Mouse (Mus musculus) liver, postnatal 0 days (tissue): Measurements from ENCODE around the gene Rasgrp1. TPM values are rescaled to one million over a fixed set of nuclear protein-coding genes. Genes with fewer than 3 reads are reported as not detected.

ENCODE experiments used
- ATAC-seq: fragments of 200-750 bp; cut with Nextera tagmentation; 2 replicates; pipeline ENCODE4 v1.8.0; 2017; ENCODE audit warnings: mild to moderate bottlenecking, moderate library complexity
- DNase-seq: peaks from one replicate; pipeline ENCODE4 v3.0.0-alpha.2; 2016
- H3K27ac ChIP-seq: fragments of 300-500 bp; sonication (generic); 2 replicates; pipeline ENCODE4 v1.5.1; 2014; ENCODE audit warnings: antibody characterized with exemption, moderate library complexity, mild to moderate bottlenecking, low read depth
- H3K27me3 ChIP-seq: fragments of 300-500 bp; sonication (generic); 2 replicates; pipeline ENCODE4 v1.6.1; 2014; ENCODE audit warnings: low read length, control low read depth, mixed read lengths; ENCODE audit not compliant: insufficient read depth
- H3K36me3 ChIP-seq: fragments of 300-500 bp; sonication (generic); replicated peaks from 2 replicates; pipeline ENCODE4 v1.6.1; 2014; ENCODE audit warnings: mild to moderate bottlenecking, control low read depth, low read length, moderate library complexity, mixed read lengths; ENCODE audit not compliant: insufficient read depth
- H3K4me1 ChIP-seq: fragments of 300-500 bp; sonication (generic); 2 replicates; pipeline ENCODE4 v1.6.1; 2014; ENCODE audit warnings: antibody characterized with exemption, mild to moderate bottlenecking, control low read depth; ENCODE audit not compliant: insufficient read depth
- H3K4me2 ChIP-seq: fragments of 300-500 bp; sonication (generic); 2 replicates; pipeline ENCODE4 v1.6.1; 2014; ENCODE audit warnings: low read depth, mild to moderate bottlenecking, low read length, moderate library complexity, mixed read lengths
- H3K4me3 ChIP-seq: fragments of 300-500 bp; sonication (generic); 2 replicates; pipeline ENCODE4 v1.5.1; 2014; ENCODE audit warnings: low read depth, low read length
- H3K9ac ChIP-seq: fragments of 300-500 bp; sonication (generic); replicated peaks from 2 replicates; pipeline ENCODE4 v1.6.1; 2014; ENCODE audit warnings: mild to moderate bottlenecking, moderate library complexity
- H3K9me3 ChIP-seq: fragments of 300-500 bp; sonication (generic); 2 replicates; pipeline ENCODE4 v1.6.1; 2016; ENCODE audit warnings: mild to moderate bottlenecking, control low read depth, low read length, mixed read lengths
- CTCF ChIP-seq: sonication (generic); IDR thresholded peaks from 2 replicates; pipeline ENCODE4 v1.5.1; 2016; ENCODE audit warnings: antibody characterized with exemption, low read depth
- EP300 ChIP-seq: IDR thresholded peaks from 2 replicates; pipeline ENCODE4 v1.6.1; 2016; ENCODE audit warnings: antibody characterized with exemption, low read depth, mild to moderate bottlenecking
- WGBS: fragments of 180-500 bp; shearing (Covaris S2); extraction: QIAGEN DNeasy Blood & Tissue Kit; methylation state at CpG from one replicate; pipeline ENCODE4 v1.1.7; 2014; ENCODE audit not compliant: insufficient replicate concordance; 5-methylcytosine and 5-hydroxymethylcytosine counted together
- polyA plus RNA-seq: library from polyadenylated mRNA; unstranded; fragments of >200 nt; fragmentation: Nextera tagmentation; extraction: Ambion mirVana; gene quantifications from 2 replicates; pipeline ENCODE4 v1.2.1, GENCODE M21; 2015

The Rasgrp1 gene
- polyA plus RNA-seq, 1 experiment from 2014 or later: 1.1 TPM

DNA sequence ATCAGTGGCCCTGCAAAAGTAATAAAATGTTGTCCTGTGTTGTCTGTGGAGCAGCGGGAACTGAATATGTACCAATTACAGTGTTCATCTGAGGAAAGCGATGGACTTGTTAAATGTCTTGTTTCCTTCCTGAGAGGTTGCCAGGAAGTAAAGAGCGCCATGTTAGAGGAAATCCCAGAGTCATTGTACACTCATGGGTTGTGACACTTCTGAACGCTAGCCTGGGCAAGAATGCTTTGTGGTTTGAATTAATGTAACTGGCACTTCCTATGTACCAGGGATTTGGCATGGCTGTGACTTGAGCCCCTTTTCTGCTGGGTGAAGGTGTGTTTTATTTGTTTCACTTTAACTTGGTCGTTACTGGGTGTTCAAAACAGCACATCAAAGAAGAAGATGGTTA lies 80.6 kb downstream of the Rasgrp1 start:
- TF ChIP-seq CTCF (no peak), EP300 (no peak)
- no peak for DNase-seq
- H3K4me3 ChIP-seq: no peak overlapping the region
- H3K9me3 ChIP-seq: no peaks in the 10 kb centered on the region
- 73% methylated on average over 5 of the region's 5 CpGs for WGBS
- no peak for ATAC-seq
- no peak overlapping the region for H3K9ac ChIP-seq
- peaks cover 14% of the 10 kb centered on the region for H3K36me3 ChIP-seq
- no peaks in the 10 kb centered on the region for H3K4me1 ChIP-seq
- H3K27me3 ChIP-seq: no peaks in the 10 kb centered on the region
- H3K4me2 ChIP-seq: no peak overlapping the region
- no peak overlapping the region for H3K27ac ChIP-seq

DNA sequence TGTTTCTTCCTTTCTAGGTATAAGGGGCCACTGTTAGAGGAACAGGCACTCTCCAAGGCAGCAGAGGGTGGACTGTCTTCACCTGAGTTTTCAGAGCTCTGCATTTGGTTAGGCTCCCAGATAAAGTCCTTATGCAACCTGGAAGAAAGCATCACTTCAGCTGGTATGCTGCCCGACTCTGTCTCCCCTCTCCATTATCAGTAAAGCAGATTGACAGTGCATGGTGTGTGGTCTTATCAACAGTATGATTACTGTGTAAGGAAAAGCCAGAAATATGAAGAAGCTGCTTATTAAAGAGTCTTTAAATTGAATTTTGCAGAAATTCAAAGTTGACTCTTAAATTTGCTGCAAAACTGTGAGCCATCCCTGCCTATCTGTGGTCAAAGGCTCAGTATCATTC lies 85.2 kb downstream of the Rasgrp1 start:
- ATAC-seq: no peak

DNA sequence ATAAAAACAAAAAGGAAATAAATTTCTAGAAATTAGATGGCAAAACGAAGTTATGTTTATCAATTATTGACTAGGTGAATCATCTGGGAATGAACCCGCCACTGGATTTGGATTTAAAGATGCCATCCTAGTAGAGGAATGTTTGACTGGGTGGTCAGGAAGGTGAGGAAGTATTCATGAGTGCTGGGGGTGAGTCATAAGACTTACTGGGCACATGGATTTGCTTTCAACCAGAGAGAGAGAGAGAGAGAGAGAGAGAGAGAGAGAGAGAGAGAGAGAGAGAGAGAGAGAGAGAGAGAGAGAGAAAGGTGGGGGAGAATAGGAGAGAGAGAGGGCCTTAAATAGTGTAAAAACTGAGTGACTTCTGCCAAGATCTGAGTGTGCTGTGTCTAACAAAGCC lies 87.4 kb downstream of the Rasgrp1 start:
- Histone ChIP-seq H3K4me3 (no peak overlapping the region), H3K9me3 (no peaks in the 10 kb centered on the region), H3K27ac (no peak overlapping the region), H3K4me2 (no peak overlapping the region), H3K27me3 (no peaks in the 10 kb centered on the region), H3K36me3 (0 out of 2 replicates have a peak, but pooled peaks cover 3% of the 10 kb centered on the region), H3K4me1 (peaks cover 4% of the 10 kb centered on the region; the same call in 1 of the 2 replicates), H3K9ac (no peak overlapping the region)
- WGBS: 80% methylated on average over 2 of the region's 2 CpGs
- no peak for DNase-seq
- no peak for ATAC-seq
- no peak for TF ChIP-seq EP300
- TF ChIP-seq CTCF: no peak

More for the DNA sequence above, 85.2 kb downstream of the Rasgrp1 start:
- Histone ChIP-seq H3K4me1 (no peaks in the 10 kb centered on the region), H3K4me2 (no peak overlapping the region), H3K36me3 (0 out of 2 replicates have a peak, but pooled peaks cover 3% of the 10 kb centered on the region), H3K9me3 (no peaks in the 10 kb centered on the region), H3K9ac (no peak overlapping the region), H3K27me3 (no peaks in the 10 kb centered on the region), H3K27ac (no peak overlapping the region), H3K4me3 (no peak overlapping the region)
- TF ChIP-seq CTCF (no peak), EP300 (no peak)
- DNase-seq: no peak
- 58% methylated on average over 1 of the region's 1 CpGs for WGBS

DNA sequence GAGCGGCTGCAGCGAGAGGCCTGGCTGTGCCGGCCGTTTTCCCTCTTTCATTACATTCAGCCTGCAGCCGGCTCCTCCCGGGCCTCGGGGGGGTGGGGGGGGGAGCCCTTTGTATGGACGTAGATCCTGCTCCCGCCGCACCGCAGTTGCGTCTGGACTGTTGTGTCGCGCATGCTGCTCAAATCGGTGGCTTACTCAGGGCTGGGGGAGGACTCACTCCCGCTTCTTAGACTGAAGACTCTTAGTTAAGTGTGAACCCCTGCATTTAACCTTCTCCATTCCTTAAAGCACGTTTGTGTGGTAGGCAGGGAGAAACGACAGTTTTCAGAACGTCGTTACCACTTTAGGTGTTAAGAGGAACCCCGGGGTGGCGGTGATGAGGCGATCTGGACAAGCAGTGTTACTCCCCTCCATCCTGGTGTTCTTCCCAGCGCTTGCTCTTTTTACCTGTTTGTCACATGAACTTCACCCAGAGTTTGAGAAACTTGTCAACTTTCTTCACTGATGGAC lies 92.7 kb downstream of the Rasgrp1 start:
- TF ChIP-seq EP300: no peak
- TF ChIP-seq CTCF: no peak
- Histone ChIP-seq H3K27me3 (no peaks in the 10 kb centered on the region), H3K9ac (peak overlapping the region; percentile 87), H3K36me3 (no peaks in the 10 kb centered on the region), H3K4me1 (peaks cover 8% of the 10 kb centered on the region; the same call in 1 of the 2 replicates), H3K4me3 (peak overlapping the region; percentile 85), H3K27ac (peak overlapping the region; percentile 79), H3K4me2 (peak overlapping the region; percentile 86), H3K9me3 (no peaks in the 10 kb centered on the region)
- peak; percentile 52 for ATAC-seq
- DNase-seq: no peak
- under 1% methylated on average over 24 of the region's 24 CpGs for WGBS

DNA sequence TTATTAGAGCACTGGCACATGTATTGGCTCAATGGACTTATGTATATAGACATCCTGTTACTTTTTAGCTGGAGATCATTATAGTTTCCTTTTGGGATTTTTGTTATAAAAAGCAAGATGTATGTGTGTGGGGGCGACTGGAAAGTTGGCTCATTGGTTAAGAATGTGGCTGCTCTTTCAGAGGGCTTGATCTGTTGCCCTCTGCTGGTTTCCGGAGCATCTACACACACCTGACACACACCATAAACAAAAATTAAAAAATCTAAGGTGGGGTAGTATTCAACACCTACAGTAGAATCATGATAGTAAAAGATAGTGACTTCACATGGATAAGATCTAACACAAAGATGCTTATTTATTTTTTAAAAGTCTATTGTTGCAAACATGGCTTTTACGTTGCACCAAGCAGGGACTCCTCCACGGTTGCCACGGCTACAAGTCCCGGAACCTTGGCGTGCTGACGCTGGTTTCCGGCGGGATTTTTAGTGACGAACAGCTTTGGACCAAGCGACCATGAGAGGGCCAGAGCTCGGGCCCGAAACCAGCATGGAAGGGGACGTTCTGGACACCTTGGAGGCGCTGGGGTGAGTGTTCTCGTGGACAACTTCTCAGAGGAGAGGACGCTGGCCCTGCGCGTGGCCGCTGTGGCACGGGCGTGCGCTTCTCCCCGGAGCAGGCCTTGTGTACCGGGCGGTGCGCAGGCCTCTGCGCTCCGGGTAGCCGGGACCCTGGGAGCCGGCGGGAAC lies 93.4 kb downstream of the Rasgrp1 start, which contains the start of gene Fam98b:
TSS of gene Fam98b (plus strand) at position 485 of the 746 bp plus-strand sequence.
- H3K4me1 ChIP-seq: peaks cover 8% of the 10 kb centered on the region; the same call in 1 of the 2 replicates
- under 1% methylated on average over 30 of the region's 33 CpGs for WGBS

DNA sequence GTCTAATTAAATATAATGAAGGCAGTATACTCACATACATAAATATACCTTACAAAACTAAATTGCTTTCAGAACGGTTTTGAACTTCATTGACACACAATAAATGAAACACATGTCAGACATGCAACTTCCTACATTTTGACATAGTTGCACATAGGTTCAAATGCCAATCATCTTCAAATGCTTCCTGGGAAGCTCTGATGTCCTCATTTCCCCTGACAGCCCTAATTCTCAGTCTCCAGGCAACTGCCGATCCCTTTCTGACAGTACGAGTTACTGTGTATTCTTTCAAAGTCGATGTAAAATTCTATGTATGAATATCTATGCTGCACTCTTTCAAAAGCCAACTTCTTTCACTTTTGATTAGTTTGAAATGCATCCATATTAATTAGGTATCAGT lies 100.8 kb downstream of the Rasgrp1 start:
- Histone ChIP-seq H3K9ac (no peak overlapping the region), H3K9me3 (no peaks in the 10 kb centered on the region), H3K36me3 (no peaks in the 10 kb centered on the region), H3K27ac (no peak overlapping the region), H3K27me3 (no peaks in the 10 kb centered on the region), H3K4me1 (no peaks in the 10 kb centered on the region), H3K4me3 (no peak overlapping the region), H3K4me2 (no peak overlapping the region)
- no peak for TF ChIP-seq EP300
- DNase-seq (no peak), ATAC-seq (no peak)
- WGBS: 57% methylated on average over 4 of the region's 4 CpGs

More for the DNA sequence above, 93.4 kb downstream of the Rasgrp1 start, which contains the start of gene Fam98b:
- Histone ChIP-seq H3K27ac (peak within 1 kb of the TSS; percentile 79), H3K9ac (peak within 1 kb of the TSS; percentile 87), H3K27me3 (no peaks in the 10 kb centered on the region), H3K9me3 (no peaks in the 10 kb centered on the region), H3K36me3 (no peaks in the 10 kb centered on the region), H3K4me3 (peak within 1 kb of the TSS; percentile 85), H3K4me2 (peak within 1 kb of the TSS; percentile 86)
- ATAC-seq (peak; percentile 95), DNase-seq (peak; percentile 90)
- TF ChIP-seq EP300 (no peak), CTCF (peak; percentile 58)
